12 mouse cellular contexts compared by ENCODE assay signal in the genomic region with DNA sequence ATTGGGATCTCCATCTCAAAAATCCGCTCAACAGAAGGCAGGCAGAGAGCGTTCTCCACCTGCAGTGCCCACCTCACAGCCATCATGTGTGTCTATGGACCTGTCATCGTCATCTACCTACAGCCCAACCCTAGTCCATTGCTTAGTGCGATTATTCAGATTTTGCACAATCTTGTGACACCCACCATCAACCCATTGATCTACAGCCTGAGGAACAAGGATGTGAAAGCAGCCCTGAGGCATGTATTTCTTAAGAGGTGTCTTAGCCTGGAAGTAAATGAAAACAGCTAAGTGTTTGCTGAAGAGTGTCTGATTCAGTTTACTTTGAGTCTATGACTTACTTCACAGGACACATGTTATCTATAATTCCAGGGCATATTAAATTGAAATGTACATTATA. TPM values are rescaled to one million over a fixed set of nuclear protein-coding genes. Genes with fewer than 3 reads are reported as not detected.
"Had no signal": no experiment of that assay in that cellular context is flagged by ENCODE, and none has a peak within 500 bp of the region (broad histone marks: within the 10 kb centered on the region; RNA-seq: fewer than 3 reads in every experiment).

No protein-coding gene starts in this region.

- DNase-seq: retina, postnatal 1 day; right cerebral cortex, adult 18-20 months; right cerebral cortex, postnatal 14 days; right cerebral cortex, postnatal 25 days; right cerebral cortex, postnatal 4 days; thymus, adult 18-20 months; thymus, adult 2 months; thymus, postnatal 14 days; thymus, postnatal 25 days; thymus, postnatal 36 days; thymus, postnatal 4 days had no signal

RNA-seq across cellular contexts. Expression of a gene that starts 2.5 kb away (rescaled TPM):
- total RNA-seq: neutrophil, adult 5-6 weeks had no signal

RNA-seq across cellular contexts. Expression of a gene that starts 19.6 kb away (rescaled TPM):
- total RNA-seq: neutrophil, adult 5-6 weeks had no signal

RNA-seq across cellular contexts. Expression of a gene that starts 26.2 kb away (rescaled TPM):
- total RNA-seq: neutrophil, adult 5-6 weeks had no signal

RNA-seq across cellular contexts. Expression of a gene that starts 36.9 kb away (rescaled TPM):
- total RNA-seq: neutrophil, adult 5-6 weeks had no signal

RNA-seq across cellular contexts. Expression of a gene that starts 43.2 kb away (rescaled TPM):
- total RNA-seq: neutrophil, adult 5-6 weeks had no signal
